8 mouse cellular contexts compared by ENCODE assay signal in genomic region chr2:3117855-3118202, GRCm38 (mm10). TPM values are rescaled to one million over a fixed set of nuclear protein-coding genes. Genes with fewer than 3 reads are reported as not detected.
DNase-seq lines count a peak whose midpoint lies in the region; ATAC-seq and TF ChIP-seq lines count a peak whose summit lies in the region.
"Had no signal": no experiment of that assay in that cellular context is flagged by ENCODE, and none has a peak within 500 bp of the region (broad histone marks: within the 10 kb centered on the region; RNA-seq: fewer than 3 reads in every experiment).

No protein-coding gene starts in this region.

- no peaks in the 10 kb centered on the region; the same call in 1 of the 2 replicates for H3K79me2 ChIP-seq in liver, adult 2 months (ENCODE audit: control insufficient read depth, insufficient read depth, low read length)

- peak; percentile 69 for ATAC-seq in limb, embryonic 12.5 days (ENCODE audit: insufficient number of reproducible peaks, insufficient read depth, low FRiP score, low TSS enrichment, low read depth)
- ATAC-seq: inflammation-experienced regulatory T-cells, adult 6 months had no signal

- TF ChIP-seq POLR2A in liver, adult 2 months (IDR thresholded peaks at IDR 0.05; ENCODE audit: extremely low read depth, insufficient read depth, low read length): no peak
- TF ChIP-seq POLR2A in embryonic fibroblast, embryonic 13.5 days (IDR thresholded peaks at IDR 0.05; ENCODE audit: low read depth, low read length): no peak
- TF ChIP-seq POLR2A in olfactory bulb, adult 2 months (IDR thresholded peaks at IDR 0.05; ENCODE audit: insufficient read depth, low read depth, low read length): no peak

- no peaks in the 10 kb centered on the region for H3K27me3 ChIP-seq in liver, adult 2 months (ENCODE audit: control insufficient read depth, insufficient read depth, low read length)
- no peaks in the 10 kb centered on the region for H3K27me3 ChIP-seq in limb, embryonic 12.5 days

- 42% methylated on average over 2 of the region's 2 CpGs for WGBS in liver, adult 2 months
- 35% methylated on average over 2 of the region's 2 CpGs for WGBS in limb, embryonic 12.5 days
- WGBS in olfactory bulb, adult 2 months: 36% methylated on average over 2 of the region's 2 CpGs

- H3K4me2 ChIP-seq in limb, embryonic 12.5 days: peak overlapping the region; percentile 67

- peak overlapping the region; percentile 71 for H3K4me3 ChIP-seq in liver, adult 2 months (ENCODE audit: insufficient read depth, low read depth, low read length)
- H3K4me3 ChIP-seq in embryonic fibroblast, embryonic 13.5 days (ENCODE audit: insufficient read depth, low read length): peak overlapping the region; percentile 31
- peak overlapping the region; percentile 85 for H3K4me3 ChIP-seq in limb, embryonic 12.5 days (replicated peaks)
- peak overlapping the region; percentile 97 for H3K4me3 ChIP-seq in olfactory bulb, adult 2 months (ENCODE audit: insufficient read depth, low read depth, low read length)

- peaks cover 2% of the 10 kb centered on the region for H3K4me1 ChIP-seq in liver, adult 2 months (ENCODE audit: control insufficient read depth, insufficient read depth, low read length)
- H3K4me1 ChIP-seq in embryonic fibroblast, embryonic 13.5 days (ENCODE audit: control insufficient read depth, insufficient read depth, low read length): peaks cover 3% of the 10 kb centered on the region
- peaks cover 27% of the 10 kb centered on the region for H3K4me1 ChIP-seq in limb, embryonic 12.5 days (replicated peaks)
- peaks cover 3% of the 10 kb centered on the region for H3K4me1 ChIP-seq in olfactory bulb, adult 2 months (ENCODE audit: control insufficient read depth, insufficient read depth, low read length)

- no peak overlapping the region for H3K27ac ChIP-seq in liver, adult 2 months (replicated peaks; ENCODE audit: insufficient read depth, low read depth, low read length)
- no peak overlapping the region for H3K27ac ChIP-seq in embryonic fibroblast, embryonic 13.5 days (ENCODE audit: insufficient read depth, low read length)
- H3K27ac ChIP-seq in limb, embryonic 12.5 days: no peak overlapping the region; the same call in 1 of the 2 replicates
- H3K27ac ChIP-seq in olfactory bulb, adult 2 months (ENCODE audit: insufficient read depth, low read depth, low read length): no peak overlapping the region; the same call in 1 of the 2 replicates

- no peak for DNase-seq in liver, adult 2 months (ENCODE audit: extremely low read depth, low read depth, low spot score)
- no peak for DNase-seq in liver
- DNase-seq in layer of hippocampus, adult 18-20 months (ENCODE audit: low spot score in 2 of 2): no peak
- DNase-seq in adrenal gland, postnatal 4 days (ENCODE audit: low spot score in 2 of 2): no peak

- TF ChIP-seq CTCF in liver, adult 2 months (IDR thresholded peaks at IDR 0.05; ENCODE audit: low read depth, low read length): no peak
- TF ChIP-seq CTCF in embryonic fibroblast, embryonic 13.5 days (IDR thresholded peaks at IDR 0.05; ENCODE audit: borderline replicate concordance, insufficient read depth, low read length): no peak
- no peak for TF ChIP-seq CTCF in olfactory bulb, adult 2 months (IDR thresholded peaks at IDR 0.05; ENCODE audit: insufficient read depth, low read depth, low read length)

- H3K36me3 ChIP-seq in liver, adult 2 months (ENCODE audit: control insufficient read depth, insufficient read depth, low read length): no peaks in the 10 kb centered on the region
- no peaks in the 10 kb centered on the region for H3K36me3 ChIP-seq in limb, embryonic 12.5 days

- H3K9ac ChIP-seq in liver, adult 2 months (ENCODE audit: low read depth, low read length): peak overlapping the region; percentile 3; the same call in 1 of the 2 replicates
- peak overlapping the region; percentile 93; the same call in 1 of the 2 replicates for H3K9ac ChIP-seq in limb, embryonic 12.5 days (replicated peaks)

- no peaks in the 10 kb centered on the region for H3K9me3 ChIP-seq in limb, embryonic 12.5 days

RNA-seq across cellular contexts. Expression of gene Fam171a1, which starts 3.8 kb away (rescaled TPM):
- 3.8 and 4.1 TPM in 2 replicates for total RNA-seq in liver, adult 2 months (2014; rRNA removed)
- polyA plus RNA-seq in liver, adult 2 months (2012; rRNA removed): 1.8 and 2.2 TPM in 2 replicates
- 25.9 and 32.1 TPM in 2 replicates for polyA plus RNA-seq in embryonic fibroblast, embryonic 13.5 days (2011; ENCODE audit: insufficient read length, low read depth, missing spikeins)
- polyA plus RNA-seq in limb, embryonic 12.5 days (2016; fragmentation: Nextera tagmentation; extraction: Ambion mirVana): 39.6 and 40.9 TPM in 2 replicates
- not detected in 2 replicates for polyA plus RNA-seq in olfactory bulb, adult 2 months (2012; ENCODE audit: insufficient read depth, insufficient read length, low replicate concordance, missing spikeins)
- total RNA-seq in layer of hippocampus, adult 18-20 months (2021): 10 to 100 TPM; 76.3 to 78.7 TPM
- 10 to 100 TPM; 46.7 to 50.3 TPM for total RNA-seq in adrenal gland, postnatal 4 days (2021)
- polyA plus RNA-seq: inflammation-experienced regulatory T-cells, adult 6 months had no signal

Comparison
In these comparisons a context has a peak if more than half of its experiments do, and no peak if none do; other contexts are left out.
1. H3K4me3 ChIP-seq: peak in every context shown above with its lines; median percentile 97 in olfactory bulb, adult 2 months; 85 in limb, embryonic 12.5 days; 71 in liver, adult 2 months; 31 in embryonic fibroblast, embryonic 13.5 days.